9 mouse cellular contexts compared by ENCODE assay signal in the genomic region with DNA sequence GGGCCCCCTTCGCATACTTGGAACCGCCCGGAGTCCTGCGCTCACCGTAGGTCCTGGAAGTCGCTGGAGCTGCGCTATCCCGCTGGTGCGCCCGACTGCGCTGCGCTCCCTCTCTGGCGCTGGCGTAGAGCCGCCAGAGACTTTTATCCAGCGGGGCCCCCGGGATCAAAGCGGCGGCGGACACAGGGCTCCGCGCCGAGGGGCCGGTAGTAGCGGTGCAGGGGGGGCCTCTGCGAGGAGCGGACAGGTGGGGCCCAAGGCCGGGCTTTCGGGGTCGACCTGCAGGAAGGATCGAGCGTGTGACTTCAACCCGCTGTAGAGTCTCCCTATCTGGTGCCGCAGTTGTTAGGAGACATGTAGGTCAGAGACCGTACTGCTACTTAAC. TPM values are rescaled to one million over a fixed set of nuclear protein-coding genes. Genes with fewer than 3 reads are reported as not detected.
DNase-seq lines count a peak whose midpoint lies in the region; ATAC-seq and TF ChIP-seq lines count a peak whose summit lies in the region.
"Had no signal": no experiment of that assay in that cellular context is flagged by ENCODE, and none has a peak within 500 bp of the region (broad histone marks: within the 10 kb centered on the region; RNA-seq: fewer than 3 reads in every experiment).

Gene Notum, minus strand, starts transcription at position 100 of the 385 bp plus-strand sequence.

- H3K9ac ChIP-seq in heart, postnatal 0 days (replicated peaks; ENCODE audit: low read depth, low read length) = peak within 1 kb of the TSS; percentile 27; the same call in 1 of the 2 replicates
- H3K9ac ChIP-seq in forebrain, postnatal 0 days = peak within 1 kb of the TSS; percentile 37; the same call in 1 of the 2 replicates
- H3K9ac ChIP-seq in midbrain, embryonic 11.5 days (ENCODE audit: low read length) = peak within 1 kb of the TSS; percentile 49

- no peak within 1 kb of the TSS for H3K27ac ChIP-seq in heart, postnatal 0 days (ENCODE audit: low read depth)
- H3K27ac ChIP-seq in forebrain, postnatal 0 days (ENCODE audit: low read depth, low read length) = no peak within 1 kb of the TSS
- H3K27ac ChIP-seq in midbrain, embryonic 11.5 days (ENCODE audit: low read depth, low read length) = no peak within 1 kb of the TSS

- H3K4me2 ChIP-seq in heart, postnatal 0 days (ENCODE audit: low read depth, low read length) = peak within 1 kb of the TSS; percentile 70
- H3K4me2 ChIP-seq in forebrain, postnatal 0 days (ENCODE audit: low read depth) = peak within 1 kb of the TSS; percentile 58
- peak within 1 kb of the TSS; percentile 40 for H3K4me2 ChIP-seq in midbrain, embryonic 11.5 days

- H3K9me3 ChIP-seq in heart, postnatal 0 days (replicated peaks; ENCODE audit: control insufficient read depth, low read length) = no peaks in the 10 kb centered on the region
- H3K9me3 ChIP-seq in forebrain, postnatal 0 days (ENCODE audit: low read length) = no peaks in the 10 kb centered on the region
- no peaks in the 10 kb centered on the region for H3K9me3 ChIP-seq in midbrain, embryonic 11.5 days (ENCODE audit: control insufficient read depth, low read length)

- peak within 1 kb of the TSS; percentile 47 for H3K4me3 ChIP-seq in heart, postnatal 0 days (ENCODE audit: low read depth, low read length)
- H3K4me3 ChIP-seq in forebrain, postnatal 0 days (ENCODE audit: low read depth, low read length) = peak within 1 kb of the TSS; percentile 38
- peak within 1 kb of the TSS; percentile 35 for H3K4me3 ChIP-seq in midbrain, embryonic 11.5 days (ENCODE audit: low read depth, low read length)

- WGBS in heart, postnatal 0 days = under 1% methylated on average over 34 of the region's 35 CpGs
- 1% methylated on average over 35 of the region's 35 CpGs for WGBS in forebrain, postnatal 0 days
- WGBS in midbrain, embryonic 11.5 days = under 1% methylated on average over 35 of the region's 35 CpGs

- no peak for TF ChIP-seq EP300 in heart, postnatal 0 days (IDR thresholded peaks at IDR 0.05; ENCODE audit: low read depth)

- DNase-seq in heart, postnatal 0 days (ENCODE audit: low spot score) = no peak
- DNase-seq in heart, postnatal 25 days (ENCODE audit: low spot score) = no peak
- peak; percentile 15 for DNase-seq in adrenal gland, postnatal 25 days
- no peak for DNase-seq in forebrain, postnatal 0 days
- DNase-seq in midbrain, embryonic 11.5 days (ENCODE audit: low spot score, missing footprints) = peak; percentile 90
- no peak for DNase-seq in adipocyte (ENCODE audit: low spot score)
- DNase-seq in cerebellum, postnatal 14 days = no peak
- DNase-seq in layer of hippocampus, adult 11-12 months (ENCODE audit: low spot score) = no peak

- TF ChIP-seq CTCF in heart, postnatal 0 days (IDR thresholded peaks at IDR 0.05; ENCODE audit: low read depth) = no peak
- no peak for TF ChIP-seq CTCF in forebrain, postnatal 0 days (IDR thresholded peaks at IDR 0.05; ENCODE audit: low read depth)

- intact Hi-C loops in heart, postnatal 25 days (cut with DNase I) = no loop called here

- no peaks in the 10 kb centered on the region for H3K36me3 ChIP-seq in heart, postnatal 0 days (replicated peaks; ENCODE audit: control insufficient read depth, insufficient read depth, low read length)
- no peaks in the 10 kb centered on the region for H3K36me3 ChIP-seq in forebrain, postnatal 0 days (ENCODE audit: insufficient read depth)
- no peaks in the 10 kb centered on the region for H3K36me3 ChIP-seq in midbrain, embryonic 11.5 days (ENCODE audit: control insufficient read depth, insufficient read depth, low read length)

- H3K4me1 ChIP-seq in heart, postnatal 0 days (ENCODE audit: control insufficient read depth, insufficient read depth) = peaks cover 12% of the 10 kb centered on the region
- H3K4me1 ChIP-seq in forebrain, postnatal 0 days (ENCODE audit: insufficient read depth) = no peaks in the 10 kb centered on the region
- H3K4me1 ChIP-seq in midbrain, embryonic 11.5 days (ENCODE audit: control insufficient read depth, insufficient read depth, low read length) = peaks cover 13% of the 10 kb centered on the region

- no peak for ATAC-seq in heart, postnatal 0 days (ENCODE audit: insufficient read depth, low read depth)
- ATAC-seq in forebrain, postnatal 0 days = peak; percentile 16; the same call in 1 of the 2 replicates
- ATAC-seq in midbrain, embryonic 11.5 days (ENCODE audit: low FRiP score) = 0 out of 2 replicates have a peak, but pooled peaks have one; percentile 36

- H3K27me3 ChIP-seq in heart, postnatal 0 days (ENCODE audit: control insufficient read depth, insufficient read depth, low read length) = peaks cover 80% of the 10 kb centered on the region
- H3K27me3 ChIP-seq in forebrain, postnatal 0 days (ENCODE audit: insufficient read depth, low read length) = peaks cover 64% of the 10 kb centered on the region
- peaks cover 59% of the 10 kb centered on the region for H3K27me3 ChIP-seq in midbrain, embryonic 11.5 days (ENCODE audit: control insufficient read depth, insufficient read depth, low read length)

RNA-seq across cellular contexts. Expression of gene Notum, which starts in this region (rescaled TPM):
- 0.27 TPM in 1 of 2 replicates, not detected in the other for total RNA-seq in heart, postnatal 0 days (2014; rRNA removed; ENCODE audit: low replicate concordance)
- polyA plus RNA-seq in heart, postnatal 0 days (2015; fragmentation: Nextera tagmentation; extraction: Ambion mirVana) = 0.08 and 0.16 TPM in 2 replicates
- total RNA-seq in heart, postnatal 25 days (2021) = under 1 TPM in 1 of 2 experiments, not detected in 1; 0.20 TPM
- total RNA-seq in adrenal gland, postnatal 25 days (2021) = 9.4 and 12.1 TPM in 2 replicates
- total RNA-seq in forebrain, postnatal 0 days (2014; rRNA removed) = 5.5 and 5.9 TPM in 2 replicates
- 3.6 and 4.9 TPM in 2 replicates for polyA plus RNA-seq in forebrain, postnatal 0 days (2015; fragmentation: Nextera tagmentation; extraction: Ambion mirVana)
- polyA plus RNA-seq in midbrain, embryonic 11.5 days (2014; fragmentation: Nextera tagmentation; extraction: Ambion mirVana) = 0.90 and 1.4 TPM in 2 replicates
- total RNA-seq: gastrocnemius, adult 18-20 months had no signal

Comparison
In these comparisons a context has a peak if more than half of its experiments do, and no peak if none do; other contexts are left out.
1. DNase-seq: peak in adrenal gland, postnatal 25 days (single experiment) and midbrain, embryonic 11.5 days (single experiment); none in heart, postnatal 0 days (single experiment), heart, postnatal 25 days (single experiment), forebrain, postnatal 0 days (single experiment), adipocyte (single experiment), cerebellum, postnatal 14 days (0 of 2) and layer of hippocampus, adult 11-12 months (single experiment).
2. Peak in every context shown above with its lines, with median percentiles within 50 percentile points of each other: H3K4me2 ChIP-seq, H3K4me3 ChIP-seq and H3K9ac ChIP-seq.